Mouse (Mus musculus) thymus, postnatal 36 days (tissue): ENCODE results near the gene BC029722.

Experiments
- DNase-seq, 2 experiments: peaks; one replicate each; pipeline ENCODE4 v3.0.0; 2022; ENCODE audit warnings: mixed read lengths in 2 of 2

The BC029722 gene

DNA sequence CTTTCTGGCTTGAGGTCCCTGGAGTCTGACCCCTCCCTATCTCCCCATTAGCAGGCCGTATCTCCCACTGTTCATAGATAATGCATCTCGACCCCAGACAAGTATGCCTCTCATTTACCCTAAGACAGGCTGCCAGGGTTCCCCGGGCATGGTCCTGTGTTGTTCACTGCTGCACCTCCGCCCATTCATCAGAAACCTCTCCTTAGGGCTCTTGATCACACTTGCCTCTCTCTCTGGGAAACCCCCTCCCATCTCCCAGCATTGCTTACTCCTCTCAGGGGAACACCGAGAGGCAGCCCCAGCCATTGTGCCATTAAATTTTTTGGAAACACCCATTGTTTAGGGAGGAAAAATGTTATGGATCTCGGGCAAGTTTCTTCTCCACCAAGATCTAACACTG lies 41.2 kb downstream of the BC029722 start:
- DNase-seq = no peak

GRCm38 (mm10) chr2:155777688-155777985 lies 41.6 kb downstream of the BC029722 start:
- DNase-seq = no peak

GRCm38 (mm10) chr2:155776824-155777687 lies 42.2 kb downstream of the BC029722 start:
- no peak for DNase-seq

- peak; percentile 37 to 39 for DNase-seq
These were observed 43.5 kb downstream of the BC029722 start for GRCm38 (mm10) chr2:155775685-155776263.

DNA sequence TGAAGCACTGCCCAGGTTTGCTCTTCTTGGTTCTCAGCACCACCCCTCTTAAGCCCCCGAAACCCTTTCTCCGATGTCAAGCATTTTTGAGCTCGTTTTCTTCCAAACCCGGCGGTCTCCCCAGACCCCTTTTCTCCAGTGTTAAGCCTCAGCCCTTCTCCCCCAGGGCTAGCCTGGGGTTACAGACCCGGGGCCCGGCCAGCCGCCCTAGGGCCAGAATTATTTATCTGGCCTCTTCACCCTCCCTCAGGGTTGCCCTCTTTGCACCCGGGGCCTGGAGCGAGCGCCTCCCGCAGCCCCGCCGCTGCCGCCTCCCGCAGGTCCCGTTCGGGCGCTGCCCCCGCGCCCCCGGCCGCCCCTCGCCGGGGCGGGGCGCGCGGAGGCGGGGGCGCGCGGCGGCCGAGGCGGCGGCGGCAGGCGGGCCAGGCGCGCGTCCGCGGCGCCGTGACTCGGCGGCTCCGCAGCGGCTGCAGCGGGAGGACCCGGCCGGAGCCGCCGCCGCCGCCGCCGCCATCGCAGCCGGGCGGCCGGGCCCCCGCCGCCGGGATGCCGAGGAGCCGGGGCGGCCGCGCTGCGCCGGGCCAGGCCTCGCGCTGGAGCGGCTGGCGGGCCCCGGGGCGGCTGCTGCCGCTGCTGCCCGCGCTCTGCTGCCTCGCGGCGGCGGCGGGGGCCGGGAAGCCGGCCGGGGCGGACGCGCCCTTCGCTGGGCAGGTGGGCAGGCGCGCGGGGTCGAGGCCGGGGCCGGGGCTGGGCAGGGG lies 44.1 kb downstream of the BC029722 start, which contains the start of gene Mmp24:
TSS of gene Mmp24 (plus strand) at position 416 of the 758 bp plus-strand sequence.
- no peak for DNase-seq

- no peak for DNase-seq
These were observed 44.8 kb downstream of the BC029722 start for GRCm38 (mm10) chr2:155774261-155774926.

GRCm38 (mm10) chr2:155773664-155774063 lies 45.6 kb downstream of the BC029722 start:
- DNase-seq = no peak
